Mouse (Mus musculus): ENCODE results near the gene Slfn5. TPM values are rescaled to one million over a fixed set of nuclear protein-coding genes. Genes with fewer than 3 reads are reported as not detected.
"Not testable (repeated sequence)": the region's sequence is repeated elsewhere in the genome, so short reads cannot be mapped to it uniquely, and the experiment has no call there.

The Slfn5 gene
- polyA plus RNA-seq, 1 experiment, result 3.4 TPM

DNA sequence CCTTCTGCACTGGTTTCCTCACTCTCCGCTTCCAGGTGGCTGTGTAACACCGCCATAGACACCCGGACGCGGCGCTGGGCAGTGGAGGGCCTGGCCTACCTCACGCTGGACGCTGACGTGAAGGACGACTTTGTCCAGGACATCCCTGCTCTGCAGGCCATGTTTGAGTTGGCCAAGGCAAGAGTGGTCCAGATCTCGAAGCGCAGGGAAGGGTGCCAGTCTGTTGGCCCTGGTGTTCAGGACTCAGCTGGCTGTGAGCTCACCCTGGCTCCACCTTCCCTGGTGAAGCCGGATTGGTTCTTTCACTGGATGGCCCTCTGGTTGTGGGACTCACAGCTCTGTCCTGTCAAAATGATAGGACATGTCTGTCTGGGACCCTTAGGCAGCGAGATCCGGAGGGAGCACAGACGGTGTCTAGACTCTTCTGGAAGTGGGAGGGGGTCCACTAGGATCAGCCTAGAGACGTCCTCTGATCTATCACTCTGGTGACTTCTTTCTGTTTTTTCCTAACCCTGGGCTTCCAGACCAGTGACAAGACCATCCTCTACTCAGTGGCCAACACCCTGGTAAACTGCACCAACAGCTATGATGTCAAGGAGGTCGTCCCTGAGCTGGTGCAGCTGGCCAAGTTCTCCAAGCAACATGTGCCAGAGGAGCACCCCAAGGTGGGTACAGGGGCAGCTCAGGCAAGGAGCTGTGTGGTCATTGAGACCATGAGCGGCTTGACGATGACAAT is 22.1 kb upstream of the Slfn5 start:
- 75% methylated on average over 20 of the region's 20 CpGs for WGBS

DNA sequence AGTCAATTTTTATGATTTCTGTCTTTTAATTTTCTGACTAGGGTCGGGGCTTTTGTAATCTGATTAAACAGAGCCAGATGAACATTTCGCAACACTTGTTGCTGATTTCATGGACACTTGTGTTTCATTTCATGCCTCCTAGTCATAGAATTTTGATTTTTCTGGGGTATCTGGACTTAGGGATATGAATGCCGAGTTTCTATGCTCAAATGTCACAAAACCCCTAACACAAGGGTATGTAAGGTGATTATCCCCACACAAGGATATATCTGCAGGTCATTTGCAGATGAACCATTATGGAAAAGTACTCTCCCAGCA is 21.6 kb upstream of the Slfn5 start:
- no peak for DNase-seq (ENCODE audit: low read depth in 1 of 2, low spot score in 2 of 2)
- Histone ChIP-seq H3K4me3 (ENCODE audit: extremely low read depth, insufficient read depth, insufficient read length) (no peak overlapping the region), H3K27ac (ENCODE audit: insufficient read depth, low read length) (no peak overlapping the region), H3K4me1 (ENCODE audit: control insufficient read depth, insufficient read depth, insufficient read length) (peaks cover 7% of the 10 kb centered on the region), H3K36me3 (ENCODE audit: control insufficient read depth, insufficient read depth, low read length) (no peaks in the 10 kb centered on the region), H3K27me3 (ENCODE audit: control insufficient read depth, insufficient read depth, low read length) (peaks cover 22% of the 10 kb centered on the region)
- no peak for TF ChIP-seq CTCF (IDR thresholded peaks at IDR 0.05; ENCODE audit: extremely low read depth, insufficient read depth, insufficient read length, insufficient replicate concordance)
- no peak for TF ChIP-seq POLR2A (IDR thresholded peaks at IDR 0.05; ENCODE audit: low read depth, low read length)
- 41% methylated on average over 3 of the region's 3 CpGs for WGBS

More for the DNA sequence above, 22.1 kb upstream of the Slfn5 start:
- Histone ChIP-seq H3K27me3 (ENCODE audit: control insufficient read depth, insufficient read depth, low read length) (peaks cover 18% of the 10 kb centered on the region), H3K4me3 (ENCODE audit: extremely low read depth, insufficient read depth, insufficient read length) (no peak overlapping the region), H3K4me1 (ENCODE audit: control insufficient read depth, insufficient read depth, insufficient read length) (peaks cover 7% of the 10 kb centered on the region), H3K36me3 (ENCODE audit: control insufficient read depth, insufficient read depth, low read length) (no peaks in the 10 kb centered on the region), H3K27ac (ENCODE audit: insufficient read depth, low read length) (no peak overlapping the region)
- no peak for TF ChIP-seq CTCF (IDR thresholded peaks at IDR 0.05; ENCODE audit: extremely low read depth, insufficient read depth, insufficient read length, insufficient replicate concordance)
- TF ChIP-seq POLR2A (IDR thresholded peaks at IDR 0.05; ENCODE audit: low read depth, low read length), result no peak
- DNase-seq (ENCODE audit: low read depth in 1 of 2, low spot score in 2 of 2), result no peak

GRCm38 (mm10) chr11:82930391-82930955 is 20.7 kb upstream of the Slfn5 start:
- 12% methylated on average over 84 of the region's 85 CpGs for WGBS
- not testable (repeated sequence) for H3K4me3 ChIP-seq (ENCODE audit: extremely low read depth, insufficient read depth, insufficient read length); DNase-seq (ENCODE audit: low read depth in 1 of 2, low spot score in 2 of 2); H3K4me1 ChIP-seq (ENCODE audit: control insufficient read depth, insufficient read depth, insufficient read length); H3K27ac ChIP-seq (ENCODE audit: insufficient read depth, low read length); H3K36me3 ChIP-seq (ENCODE audit: control insufficient read depth, insufficient read depth, low read length)
- H3K27me3 ChIP-seq (ENCODE audit: control insufficient read depth, insufficient read depth, low read length), result peaks cover 24% of the 10 kb centered on the region

DNA sequence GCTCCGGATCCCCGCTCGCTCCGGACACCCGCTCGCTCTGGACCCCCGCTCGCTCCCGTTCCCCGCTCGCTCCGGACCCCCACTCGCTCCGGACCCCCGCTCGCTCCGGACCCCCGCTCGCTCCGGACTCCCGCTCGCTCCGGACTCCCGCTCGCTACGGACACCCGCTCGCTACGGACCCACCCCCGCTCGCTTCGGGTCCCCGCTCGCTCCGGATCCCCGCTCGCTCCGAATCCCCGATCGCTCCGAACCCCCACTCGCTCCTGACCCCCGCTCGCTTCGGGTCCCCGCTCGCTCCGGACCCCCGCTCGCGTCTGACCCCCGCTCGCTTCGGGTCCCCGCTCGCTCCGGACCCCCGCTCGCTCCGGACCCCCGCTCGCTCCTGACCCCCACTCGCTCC is 20.0 kb upstream of the Slfn5 start:
- H3K36me3 ChIP-seq (ENCODE audit: control insufficient read depth, insufficient read depth, low read length); H3K4me1 ChIP-seq (ENCODE audit: control insufficient read depth, insufficient read depth, insufficient read length); DNase-seq (ENCODE audit: low read depth in 1 of 2, low spot score in 2 of 2); H3K27ac ChIP-seq (ENCODE audit: insufficient read depth, low read length): not testable (repeated sequence)
- Histone ChIP-seq H3K4me3 (ENCODE audit: extremely low read depth, insufficient read depth, insufficient read length) (0 out of 2 replicates have a peak overlapping the region, but pooled peaks have one; percentile 27), H3K27me3 (ENCODE audit: control insufficient read depth, insufficient read depth, low read length) (peaks cover 26% of the 10 kb centered on the region)
- WGBS, result 8% methylated on average over 61 of the region's 63 CpGs

GRCm38 (mm10) chr11:82931671-82932450 is 19.3 kb upstream of the Slfn5 start:
- DNase-seq (ENCODE audit: low read depth in 1 of 2, low spot score in 2 of 2); H3K4me1 ChIP-seq (ENCODE audit: control insufficient read depth, insufficient read depth, insufficient read length); H3K36me3 ChIP-seq (ENCODE audit: control insufficient read depth, insufficient read depth, low read length); H3K27ac ChIP-seq (ENCODE audit: insufficient read depth, low read length): not testable (repeated sequence)
- WGBS, result 4% methylated on average over 110 of the region's 119 CpGs
- Histone ChIP-seq H3K4me3 (ENCODE audit: extremely low read depth, insufficient read depth, insufficient read length) (peak overlapping the region; percentile 30; the same call in 1 of the 2 replicates), H3K27me3 (ENCODE audit: control insufficient read depth, insufficient read depth, low read length) (peaks cover 26% of the 10 kb centered on the region)

DNA sequence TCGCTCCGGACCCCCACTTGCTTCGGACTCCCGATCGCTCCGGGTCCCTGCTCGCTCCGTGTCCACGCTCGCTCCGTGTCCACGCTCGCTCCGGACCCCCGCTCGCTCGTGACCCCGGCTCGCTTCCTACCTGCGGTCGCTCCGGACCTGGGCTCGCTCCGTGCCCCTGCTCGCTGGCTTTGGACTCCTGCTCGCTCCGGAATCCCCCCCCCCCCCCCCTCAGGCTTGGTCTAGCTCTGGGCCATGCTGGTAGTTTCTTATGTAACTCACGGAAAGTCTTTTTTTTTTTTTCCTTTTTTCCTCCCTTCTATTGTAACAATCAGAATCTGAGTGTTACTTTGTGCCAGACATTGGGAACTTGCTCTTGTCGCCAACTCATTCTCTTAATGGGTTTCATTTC is 18.0 kb upstream of the Slfn5 start:
- TF ChIP-seq POLR2A (IDR thresholded peaks at IDR 0.05; ENCODE audit: low read depth, low read length) (no peak), CTCF (IDR thresholded peaks at IDR 0.05; ENCODE audit: extremely low read depth, insufficient read depth, insufficient read length, insufficient replicate concordance) (no peak)
- peaks cover 26% of the 10 kb centered on the region for H3K27me3 ChIP-seq (ENCODE audit: control insufficient read depth, insufficient read depth, low read length)
- peak overlapping the region; percentile 50 for H3K4me3 ChIP-seq (ENCODE audit: extremely low read depth, insufficient read depth, insufficient read length)
- H3K36me3 ChIP-seq (ENCODE audit: control insufficient read depth, insufficient read depth, low read length), result no peaks in the 10 kb centered on the region
- no peak overlapping the region for H3K27ac ChIP-seq (ENCODE audit: insufficient read depth, low read length)
- WGBS, result 3% methylated on average over 29 of the region's 29 CpGs
- DNase-seq (ENCODE audit: low read depth in 1 of 2, low spot score in 2 of 2), result no peak
- H3K4me1 ChIP-seq (ENCODE audit: control insufficient read depth, insufficient read depth, insufficient read length), result peaks cover 7% of the 10 kb centered on the region

GRCm38 (mm10) chr11:82943336-82943735 is 7.8 kb upstream of the Slfn5 start:
- Histone ChIP-seq H3K36me3 (ENCODE audit: control insufficient read depth, insufficient read depth, low read length) (no peaks in the 10 kb centered on the region), H3K27me3 (ENCODE audit: control insufficient read depth, insufficient read depth, low read length) (no peaks in the 10 kb centered on the region), H3K27ac (ENCODE audit: insufficient read depth, low read length) (no peak overlapping the region), H3K4me1 (ENCODE audit: control insufficient read depth, insufficient read depth, insufficient read length) (0 out of 2 replicates have a peak, but pooled peaks cover 3% of the 10 kb centered on the region), H3K4me3 (ENCODE audit: extremely low read depth, insufficient read depth, insufficient read length) (no peak overlapping the region)
- DNase-seq (ENCODE audit: low read depth in 1 of 2, low spot score in 2 of 2), result no peak
- 71% methylated on average over 6 of the region's 6 CpGs for WGBS
- TF ChIP-seq CTCF (IDR thresholded peaks at IDR 0.05; ENCODE audit: extremely low read depth, insufficient read depth, insufficient read length, insufficient replicate concordance) (no peak), POLR2A (IDR thresholded peaks at IDR 0.05; ENCODE audit: low read depth, low read length) (no peak)

Measured in spleen, adult 2 months (tissue).